Mouse (Mus musculus): ENCODE data around the gene Gabre. TPM values are rescaled to one million over a fixed set of nuclear protein-coding genes. Genes with fewer than 3 reads are reported as not detected.
A peak's percentile ranks its signal among the peaks of the same experiment; 100 is the strongest.

The Gabre gene
- total RNA-seq (2021): 1.4 and 3.9 TPM in 2 replicates
- long read RNA-seq: 0 reads

DNA sequence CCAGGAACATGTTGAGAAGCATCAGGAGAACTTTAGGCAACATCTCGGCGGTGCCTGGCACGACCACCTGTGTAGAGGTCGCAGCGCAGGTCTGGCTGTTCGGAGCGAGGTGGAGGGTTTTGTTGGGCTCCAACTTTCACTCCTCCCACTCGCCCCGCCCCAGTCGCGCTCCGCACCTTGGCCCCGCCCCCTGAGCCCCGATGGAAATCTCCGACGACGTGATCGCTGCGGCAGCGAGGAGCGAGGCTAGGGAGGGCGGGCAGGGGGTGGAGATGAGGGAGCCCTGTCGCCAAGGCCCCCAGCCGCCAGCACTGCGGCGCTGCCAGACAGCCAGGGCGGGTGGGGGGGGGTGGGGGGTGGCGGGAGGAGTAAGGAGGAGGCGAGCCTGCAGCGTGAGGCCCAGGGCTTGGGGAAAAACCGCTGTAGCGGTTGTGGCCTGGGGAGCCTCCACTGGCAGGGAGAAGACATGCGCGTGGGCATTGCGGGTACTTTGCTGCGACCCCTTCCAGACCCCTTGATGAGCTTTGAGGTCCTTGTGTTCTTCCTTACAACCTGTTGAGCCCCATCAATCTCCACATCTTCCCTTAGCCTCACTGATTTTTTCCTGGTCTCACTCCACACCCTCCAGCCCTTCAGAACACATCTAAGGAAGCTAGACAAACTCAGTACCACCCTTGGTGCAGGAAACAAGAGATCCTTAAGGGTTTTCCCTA, at the start of gene Gabre:
Gene Gabre (minus strand): TSS at position 145 of the 713 bp plus-strand sequence.
- peak; percentile 65 for DNase-seq

DNA sequence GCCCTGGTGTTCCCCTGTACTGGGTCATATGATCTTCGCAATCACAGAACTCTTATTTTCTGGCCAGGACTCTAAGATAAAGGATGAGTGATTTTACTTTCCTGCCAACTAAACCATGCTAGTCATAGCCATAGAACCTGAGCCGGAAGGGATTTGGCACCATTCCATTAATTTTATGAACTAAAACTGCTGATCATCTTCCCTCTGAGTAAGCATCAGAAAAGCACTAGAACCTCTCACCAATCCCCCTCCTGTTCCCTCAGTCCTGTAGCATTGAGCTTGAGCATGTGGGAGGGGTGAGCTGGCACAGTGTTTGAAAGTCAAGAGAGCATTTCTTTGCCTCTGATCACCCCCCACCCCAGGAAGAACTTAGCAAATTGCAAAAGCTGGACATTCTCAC, 23.2 kb upstream of the Gabre start:
- DNase-seq: no peak

DNA sequence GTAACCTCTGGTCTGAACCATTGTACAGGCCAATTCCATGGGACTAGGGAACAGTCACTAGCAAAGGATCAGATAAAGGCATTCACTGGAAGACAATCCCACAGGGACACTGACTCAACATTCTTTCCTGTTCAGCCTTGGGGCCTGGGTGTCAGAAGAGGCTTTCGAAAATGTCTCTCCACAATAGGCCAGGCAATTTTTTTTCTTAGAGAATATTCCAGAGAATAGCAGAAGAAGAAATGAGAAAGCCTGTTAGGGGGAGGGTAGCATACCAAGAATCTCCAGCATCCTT, 715 bp upstream of the Gabre start:
- no peak for DNase-seq

DNA sequence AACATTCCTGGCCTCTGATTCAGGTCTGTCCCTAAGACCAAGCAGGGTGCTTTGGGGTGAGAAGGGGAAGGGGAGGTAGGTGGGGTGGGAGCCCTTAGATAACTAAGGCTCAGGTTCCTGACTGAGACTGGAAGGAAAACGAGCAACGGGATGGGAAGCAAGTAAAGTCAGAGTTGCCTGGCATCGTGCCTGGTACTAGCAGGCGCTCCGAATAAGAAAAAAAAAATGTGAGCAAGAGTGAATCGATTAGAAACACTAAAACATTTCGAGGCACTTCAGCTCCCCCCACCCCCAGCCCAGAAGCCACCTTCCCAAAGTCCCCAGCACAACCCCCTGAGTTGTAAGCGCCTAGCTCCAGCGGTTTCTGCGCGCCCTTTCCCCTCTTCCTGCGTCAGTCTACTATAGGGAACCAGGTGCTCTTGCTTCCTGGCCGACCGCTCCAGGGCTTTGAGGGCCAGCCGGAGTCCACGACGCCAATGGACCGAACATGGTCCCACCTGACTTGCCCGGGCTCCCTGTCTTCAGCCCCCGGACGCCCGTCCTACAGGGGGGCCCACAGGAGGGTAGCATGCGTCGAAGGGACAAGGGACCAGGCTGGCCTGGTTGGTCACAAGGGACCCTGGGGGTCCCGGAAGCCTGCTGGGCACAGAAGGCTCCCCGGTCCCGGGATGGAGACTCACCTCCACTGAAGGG, 491 bp downstream of the Gabre start:
- no peak for DNase-seq

DNA sequence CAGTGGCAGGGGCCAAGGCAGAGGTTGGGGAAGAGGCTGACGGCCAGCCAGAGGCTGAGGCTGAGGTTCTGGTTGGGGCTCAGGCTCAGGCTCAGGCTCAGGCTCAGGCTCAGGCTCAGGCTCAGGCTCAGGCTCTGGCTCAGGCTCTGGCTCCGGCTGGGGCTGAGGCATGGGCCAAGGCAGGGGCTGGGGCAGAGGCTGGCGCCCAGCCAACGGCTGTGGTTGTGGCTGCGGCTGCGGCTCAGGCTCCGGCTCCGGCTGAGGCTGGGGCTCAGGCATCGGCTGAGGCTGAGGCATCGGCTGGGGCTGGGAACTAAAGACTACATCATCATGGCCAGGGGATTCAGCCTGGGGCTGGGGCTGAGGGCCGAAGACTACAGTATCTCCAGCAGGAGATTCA, 4.0 kb downstream of the Gabre start:
- no peak for DNase-seq

DNA sequence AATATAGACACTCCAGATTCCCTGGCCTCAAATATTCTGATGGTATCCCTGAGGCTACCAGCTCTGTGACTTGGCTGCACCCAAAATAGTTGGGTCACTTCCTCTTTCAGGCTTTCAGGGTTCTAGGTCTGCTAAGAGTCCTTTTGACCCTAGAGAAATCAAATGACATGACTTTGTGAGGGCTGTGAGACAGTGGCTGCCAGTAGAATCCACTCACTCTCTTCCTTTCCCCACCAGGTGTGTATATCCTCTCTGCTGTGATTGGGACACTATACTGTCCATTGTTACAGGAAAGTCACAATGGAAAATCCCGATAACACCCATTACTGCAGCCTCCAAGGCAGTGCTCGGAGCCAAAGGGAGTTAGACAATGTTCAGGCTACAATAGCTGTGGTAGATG, 52.9 kb downstream of the Gabre start, which contains the start of gene Magea4:
Gene Magea4 (plus strand): TSS at position 301 of the 400 bp plus-strand sequence.
- no peak for DNase-seq

Small RNA genes within 50 kb of the gene (microRNA-seq; reads per million reads assigned to microRNA genes)
- gene Mir224 (72.9 to 156 reads per million in 2 experiments), gene Mir452 (3.1 to 3.6 reads per million in 2 experiments)

Other genes starting within 250 kb of the Gabre start
- not detected in 2 replicates for gene Magea4, start 52.8 kb downstream of the Gabre start, total RNA-seq (2021)
- not detected in 2 replicates for gene Magea10, start 112.1 kb upstream of the Gabre start, total RNA-seq (2021)

Measured in adrenal gland, postnatal 25 days (tissue).